Mouse (Mus musculus) neural tube, embryonic 12.5 days (tissue): ENCODE measurements at regions not wholly inside any gene's neighbourhood (a gene's known extent, or its start where the extent isn't known, plus 50 kb on each side); places are given as distances from the start of the nearest gene placed in this dataset.

ENCODE experiments used
- ATAC-seq: fragments of 200-750 bp; cut with Nextera tagmentation; 2 replicates; pipeline ENCODE4 v1.8.0; 2017; ENCODE audit warnings: low read depth, mild to moderate bottlenecking, moderate TSS enrichment, moderate library complexity; ENCODE audit not compliant: low FRiP score
- H3K27ac ChIP-seq: fragments of 300-500 bp; sonication (generic); 2 replicates; pipeline ENCODE4 v1.5.1; 2016
- H3K27me3 ChIP-seq: fragments of 300-500 bp; sonication (generic); replicated peaks from 2 replicates; pipeline ENCODE4 v1.6.1; 2016; ENCODE audit warnings: mild to moderate bottlenecking
- H3K36me3 ChIP-seq: fragments of 300-500 bp; sonication (generic); 2 replicates; pipeline ENCODE4 v1.6.1; 2016; ENCODE audit warnings: mild to moderate bottlenecking
- H3K4me1 ChIP-seq: fragments of 300-500 bp; sonication (generic); 2 replicates; pipeline ENCODE4 v1.6.1; 2016
- H3K4me2 ChIP-seq: fragments of 300-500 bp; sonication (generic); replicated peaks from 2 replicates; pipeline ENCODE4 v1.6.1; 2016; ENCODE audit warnings: mild to moderate bottlenecking
- H3K4me3 ChIP-seq: fragments of 300-500 bp; sonication (generic); 2 replicates; pipeline ENCODE4 v1.5.1; 2016
- H3K9ac ChIP-seq: fragments of 300-500 bp; sonication (generic); 2 replicates; pipeline ENCODE4 v1.6.1; 2016; ENCODE audit warnings: mild to moderate bottlenecking
- H3K9me3 ChIP-seq: fragments of 300-500 bp; sonication (generic); 2 replicates; pipeline ENCODE4 v1.6.1; 2016; ENCODE audit warnings: mild to moderate bottlenecking
- WGBS: fragments of 180-500 bp; shearing (Covaris S2); methylation state at CpG from one replicate; pipeline ENCODE4 v1.1.7; 2016; 5-methylcytosine and 5-hydroxymethylcytosine counted together

- Histone ChIP-seq H3K9me3 (no peaks in the 10 kb centered on the region), H3K27ac (no peak overlapping the region), H3K4me1 (no peaks in the 10 kb centered on the region), H3K36me3 (no peaks in the 10 kb centered on the region), H3K4me3 (no peak overlapping the region), H3K9ac (no peak overlapping the region), H3K27me3 (no peaks in the 10 kb centered on the region), H3K4me2 (no peak overlapping the region)
- ATAC-seq = no peak
- 81% methylated on average over 4 of the region's 4 CpGs for WGBS
Observed at GRCm38 (mm10) chr16:87220201-87220600, 133.8 kb upstream of the N6amt1 start.

- WGBS = 64% methylated on average over 1 of the region's 1 CpGs
Observed at GRCm38 (mm10) chr16:87207875-87208274, 146.1 kb upstream of the N6amt1 start.

GRCm38 (mm10) chr16:87190471-87190870 lies 163.5 kb upstream of the N6amt1 start:
- Histone ChIP-seq H3K27me3 (no peaks in the 10 kb centered on the region), H3K4me3 (no peak overlapping the region), H3K4me1 (no peaks in the 10 kb centered on the region), H3K9me3 (no peaks in the 10 kb centered on the region), H3K4me2 (no peak overlapping the region), H3K9ac (no peak overlapping the region), H3K27ac (no peak overlapping the region), H3K36me3 (no peaks in the 10 kb centered on the region)
- no peak for ATAC-seq
- 92% methylated on average over 4 of the region's 4 CpGs for WGBS

More at GRCm38 (mm10) chr16:87207875-87208274, 146.1 kb upstream of the N6amt1 start:
- no peak overlapping the region for H3K9ac ChIP-seq
- no peak for ATAC-seq
- H3K27me3 ChIP-seq = no peaks in the 10 kb centered on the region
- H3K4me2 ChIP-seq = no peak overlapping the region
- H3K4me1 ChIP-seq = no peaks in the 10 kb centered on the region
- no peaks in the 10 kb centered on the region for H3K36me3 ChIP-seq
- no peak overlapping the region for H3K4me3 ChIP-seq
- H3K9me3 ChIP-seq = no peaks in the 10 kb centered on the region
- no peak overlapping the region for H3K27ac ChIP-seq

GRCm38 (mm10) chr16:87188737-87189136 lies 165.2 kb upstream of the N6amt1 start:
- 89% methylated on average over 2 of the region's 2 CpGs for WGBS
- no peak overlapping the region for H3K4me3 ChIP-seq
- H3K4me2 ChIP-seq = no peak overlapping the region
- H3K9me3 ChIP-seq = no peaks in the 10 kb centered on the region
- no peak for ATAC-seq
- H3K4me1 ChIP-seq = no peaks in the 10 kb centered on the region
- no peak overlapping the region for H3K9ac ChIP-seq
- no peaks in the 10 kb centered on the region for H3K27me3 ChIP-seq
- H3K36me3 ChIP-seq = no peaks in the 10 kb centered on the region
- no peak overlapping the region for H3K27ac ChIP-seq

GRCm38 (mm10) chr16:87172395-87172794 lies 181.6 kb upstream of the N6amt1 start:
- H3K9me3 ChIP-seq = no peaks in the 10 kb centered on the region
- 74% methylated on average over 4 of the region's 4 CpGs for WGBS
- no peaks in the 10 kb centered on the region for H3K27me3 ChIP-seq
- H3K4me1 ChIP-seq = no peaks in the 10 kb centered on the region
- H3K4me3 ChIP-seq = no peak overlapping the region
- no peaks in the 10 kb centered on the region for H3K36me3 ChIP-seq
- H3K4me2 ChIP-seq = no peak overlapping the region
- H3K27ac ChIP-seq = no peak overlapping the region
- ATAC-seq = no peak
- H3K9ac ChIP-seq = no peak overlapping the region

GRCm38 (mm10) chr16:87139301-87139700 lies 214.7 kb upstream of the N6amt1 start:
- Histone ChIP-seq H3K27me3 (no peaks in the 10 kb centered on the region), H3K4me1 (no peaks in the 10 kb centered on the region), H3K4me2 (no peak overlapping the region), H3K36me3 (no peaks in the 10 kb centered on the region), H3K27ac (no peak overlapping the region), H3K9me3 (no peaks in the 10 kb centered on the region), H3K4me3 (no peak overlapping the region), H3K9ac (no peak overlapping the region)
- 88% methylated on average over 2 of the region's 2 CpGs for WGBS
- no peak for ATAC-seq

- no peaks in the 10 kb centered on the region for H3K27me3 ChIP-seq
- 97% methylated on average over 1 of the region's 1 CpGs for WGBS
- no peaks in the 10 kb centered on the region for H3K9me3 ChIP-seq
- ATAC-seq = no peak
- no peak overlapping the region for H3K27ac ChIP-seq
- H3K9ac ChIP-seq = no peak overlapping the region
- no peak overlapping the region for H3K4me2 ChIP-seq
- H3K36me3 ChIP-seq = no peaks in the 10 kb centered on the region
- no peaks in the 10 kb centered on the region for H3K4me1 ChIP-seq
- no peak overlapping the region for H3K4me3 ChIP-seq
Observed at GRCm38 (mm10) chr16:87136503-87136902, 217.5 kb upstream of the N6amt1 start.

GRCm38 (mm10) chr16:87134452-87134851 lies 219.5 kb upstream of the N6amt1 start:
- ATAC-seq = no peak
- Histone ChIP-seq H3K27me3 (no peaks in the 10 kb centered on the region), H3K27ac (no peak overlapping the region), H3K9ac (no peak overlapping the region), H3K4me2 (no peak overlapping the region), H3K4me1 (no peaks in the 10 kb centered on the region), H3K9me3 (no peaks in the 10 kb centered on the region), H3K36me3 (no peaks in the 10 kb centered on the region), H3K4me3 (no peak overlapping the region)

GRCm38 (mm10) chr16:87133874-87134273 lies 220.1 kb upstream of the N6amt1 start:
- Histone ChIP-seq H3K36me3 (no peaks in the 10 kb centered on the region), H3K27me3 (no peaks in the 10 kb centered on the region), H3K4me3 (no peak overlapping the region), H3K9ac (no peak overlapping the region), H3K4me2 (no peak overlapping the region), H3K4me1 (no peaks in the 10 kb centered on the region), H3K27ac (no peak overlapping the region), H3K9me3 (no peaks in the 10 kb centered on the region)
- 86% methylated on average over 6 of the region's 6 CpGs for WGBS
- ATAC-seq = no peak

GRCm38 (mm10) chr16:87132082-87132481 lies 221.9 kb upstream of the N6amt1 start:
- H3K4me1 ChIP-seq = no peaks in the 10 kb centered on the region
- no peak overlapping the region for H3K9ac ChIP-seq
- H3K27ac ChIP-seq = no peak overlapping the region
- no peak for ATAC-seq
- no peak overlapping the region for H3K4me3 ChIP-seq
- no peak overlapping the region for H3K4me2 ChIP-seq
- no peaks in the 10 kb centered on the region for H3K36me3 ChIP-seq
- 84% methylated on average over 4 of the region's 4 CpGs for WGBS
- H3K27me3 ChIP-seq = no peaks in the 10 kb centered on the region
- no peaks in the 10 kb centered on the region for H3K9me3 ChIP-seq

- Histone ChIP-seq H3K4me3 (no peak overlapping the region), H3K9ac (no peak overlapping the region), H3K27me3 (no peaks in the 10 kb centered on the region), H3K27ac (no peak overlapping the region), H3K4me1 (no peaks in the 10 kb centered on the region), H3K4me2 (no peak overlapping the region), H3K36me3 (no peaks in the 10 kb centered on the region), H3K9me3 (no peaks in the 10 kb centered on the region)
- 85% methylated on average over 12 of the region's 12 CpGs for WGBS
- no peak for ATAC-seq
Observed at GRCm38 (mm10) chr16:87130733-87131640, 223.0 kb upstream of the N6amt1 start.

- Histone ChIP-seq H3K27ac (no peak overlapping the region), H3K4me3 (no peak overlapping the region), H3K36me3 (no peaks in the 10 kb centered on the region), H3K9ac (no peak overlapping the region), H3K9me3 (no peaks in the 10 kb centered on the region), H3K27me3 (no peaks in the 10 kb centered on the region), H3K4me2 (no peak overlapping the region), H3K4me1 (no peaks in the 10 kb centered on the region)
- ATAC-seq = no peak
- 95% methylated on average over 3 of the region's 3 CpGs for WGBS
Observed at GRCm38 (mm10) chr16:87129021-87129420, 225.0 kb upstream of the N6amt1 start.

- Histone ChIP-seq H3K4me1 (no peaks in the 10 kb centered on the region), H3K4me2 (no peak overlapping the region), H3K27me3 (no peaks in the 10 kb centered on the region), H3K4me3 (no peak overlapping the region), H3K9me3 (no peaks in the 10 kb centered on the region), H3K9ac (no peak overlapping the region), H3K27ac (no peak overlapping the region), H3K36me3 (no peaks in the 10 kb centered on the region)
- ATAC-seq = 0 out of 2 replicates have a peak, but pooled peaks have one; percentile 33
- 74% methylated on average over 13 of the region's 13 CpGs for WGBS
Observed at GRCm38 (mm10) chr16:87128230-87128629, 225.8 kb upstream of the N6amt1 start.
